Comparison of ENCODE assay signal across 11 mouse cellular contexts in the genomic region with DNA sequence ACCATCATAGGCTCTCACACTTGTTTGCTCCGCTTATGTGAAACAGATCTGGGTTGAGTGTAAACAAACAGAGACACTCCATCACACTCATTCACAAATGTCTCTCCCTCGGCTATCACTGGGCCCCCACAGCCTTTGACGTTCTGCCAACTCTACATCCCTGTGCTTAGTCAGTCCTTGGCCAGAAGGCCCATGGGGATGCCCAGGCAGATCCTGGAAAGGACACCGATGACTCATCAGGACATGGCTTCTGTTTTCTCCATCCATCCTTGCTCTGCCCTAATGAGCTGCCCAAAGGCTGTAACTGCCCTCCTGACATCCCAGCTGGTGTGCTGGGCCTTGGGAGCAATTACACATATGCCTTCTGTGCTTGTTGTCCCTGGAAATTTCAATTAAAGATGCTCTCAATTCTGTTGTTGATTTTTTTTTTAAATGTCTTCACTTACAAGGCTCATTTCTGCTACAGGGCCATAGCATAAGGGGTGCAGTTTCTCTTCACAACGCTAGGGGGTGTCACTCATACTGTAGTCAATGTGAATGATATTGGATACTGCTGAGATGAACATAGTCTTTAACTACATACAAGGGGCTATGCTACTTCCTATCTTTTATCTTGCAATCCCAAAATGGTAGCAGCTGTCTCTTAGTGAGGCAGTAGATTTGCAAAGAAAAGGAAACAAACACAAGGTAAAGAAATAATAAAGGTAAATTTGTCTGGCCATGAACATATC. TPM values are rescaled to one million over a fixed set of nuclear protein-coding genes. Genes with fewer than 3 reads are reported as not detected.
A peak's percentile ranks its signal among the peaks of the same experiment; 100 is the strongest.
DNase-seq lines count a peak whose midpoint lies in the region; ATAC-seq and TF ChIP-seq lines count a peak whose summit lies in the region.
"Had no signal": no experiment of that assay in that cellular context is flagged by ENCODE, and none has a peak within 500 bp of the region (broad histone marks: within the 10 kb centered on the region; RNA-seq: fewer than 3 reads in every experiment).

No protein-coding gene starts in this region.

- H3K79me2 ChIP-seq in liver, adult 2 months (ENCODE audit: control insufficient read depth, insufficient read depth, low read length): no peaks in the 10 kb centered on the region

- H3K4me2 ChIP-seq in forebrain, embryonic 13.5 days: no peak overlapping the region
- no peak overlapping the region for H3K4me2 ChIP-seq in forebrain, embryonic 12.5 days
- H3K4me2 ChIP-seq in liver, embryonic 12.5 days: no peak overlapping the region
- H3K4me2 ChIP-seq: heart, embryonic 15.5 days had no signal

- no peak for TF ChIP-seq CTCF in liver, adult 2 months (IDR thresholded peaks at IDR 0.05; ENCODE audit: low read depth, low read length)
- TF ChIP-seq CTCF in brain, embryonic 14.5 days (IDR thresholded peaks at IDR 0.05; ENCODE audit: borderline replicate concordance, extremely low read depth, insufficient read depth, insufficient read length): no peak

- no peaks in the 10 kb centered on the region for H3K4me1 ChIP-seq in forebrain, embryonic 13.5 days
- H3K4me1 ChIP-seq in forebrain, embryonic 12.5 days: no peaks in the 10 kb centered on the region
- no peaks in the 10 kb centered on the region for H3K4me1 ChIP-seq in liver, adult 2 months (ENCODE audit: control insufficient read depth, insufficient read depth, low read length)
- no peaks in the 10 kb centered on the region for H3K4me1 ChIP-seq in liver, embryonic 12.5 days
- H3K4me1 ChIP-seq: heart, embryonic 15.5 days had no signal

- TF ChIP-seq POLR2A in liver, adult 2 months (IDR thresholded peaks at IDR 0.05; ENCODE audit: extremely low read depth, insufficient read depth, low read length): no peak
- TF ChIP-seq POLR2A in brain, embryonic 14.5 days (IDR thresholded peaks at IDR 0.05; ENCODE audit: borderline replicate concordance, extremely low read depth, insufficient read depth, insufficient read length, poor library complexity, severe bottlenecking): no peak

- ATAC-seq in forebrain, embryonic 13.5 days: peak; percentile 24; the same call in 1 of the 2 replicates
- no peak for ATAC-seq in forebrain, embryonic 12.5 days (ENCODE audit: low FRiP score)
- no peak for ATAC-seq in liver, embryonic 12.5 days
- ATAC-seq: intestine, postnatal 0 days had no signal

- H3K36me3 ChIP-seq in forebrain, embryonic 13.5 days (ENCODE audit: poor library complexity, severe bottlenecking): no peaks in the 10 kb centered on the region
- no peaks in the 10 kb centered on the region for H3K36me3 ChIP-seq in forebrain, embryonic 12.5 days (replicated peaks)
- H3K36me3 ChIP-seq in liver, adult 2 months (ENCODE audit: control insufficient read depth, insufficient read depth, low read length): no peaks in the 10 kb centered on the region
- no peaks in the 10 kb centered on the region for H3K36me3 ChIP-seq in liver, embryonic 12.5 days
- H3K36me3 ChIP-seq: heart, embryonic 15.5 days had no signal

- WGBS in forebrain, embryonic 13.5 days: 67% methylated on average over 5 of the region's 5 CpGs
- WGBS in forebrain, embryonic 12.5 days: 74% methylated on average over 5 of the region's 5 CpGs
- 56% methylated on average over 5 of the region's 5 CpGs for WGBS in liver, adult 2 months
- 60% methylated on average over 5 of the region's 5 CpGs for WGBS in liver, embryonic 12.5 days (ENCODE audit: insufficient replicate concordance)

- no peaks in the 10 kb centered on the region for H3K27me3 ChIP-seq in forebrain, embryonic 13.5 days
- no peaks in the 10 kb centered on the region for H3K27me3 ChIP-seq in forebrain, embryonic 12.5 days
- H3K27me3 ChIP-seq in liver, adult 2 months (ENCODE audit: control insufficient read depth, insufficient read depth, low read length): no peaks in the 10 kb centered on the region
- H3K27me3 ChIP-seq in liver, embryonic 12.5 days (replicated peaks): no peaks in the 10 kb centered on the region
- H3K27me3 ChIP-seq: heart, embryonic 15.5 days had no signal

- no peak overlapping the region for H3K27ac ChIP-seq in forebrain, embryonic 13.5 days
- no peak overlapping the region for H3K27ac ChIP-seq in forebrain, embryonic 12.5 days
- H3K27ac ChIP-seq in liver, adult 2 months (replicated peaks; ENCODE audit: insufficient read depth, low read depth, low read length): no peak overlapping the region
- no peak overlapping the region for H3K27ac ChIP-seq in liver, embryonic 12.5 days
- H3K27ac ChIP-seq: heart, embryonic 15.5 days had no signal

- DNase-seq in liver, adult 2 months (ENCODE audit: extremely low read depth, low read depth, low spot score): peak; percentile 9
- DNase-seq in brain, embryonic 14.5 days (ENCODE audit: low read depth): peak; percentile 51
- DNase-seq in layer of hippocampus, adult 9-11 months: peak; percentile 15
- no peak for DNase-seq in ovary, postnatal 14 days (ENCODE audit: low spot score)
- DNase-seq in embryo, embryonic 9.5 days (ENCODE audit: extremely low spot score): no peak

- no peak overlapping the region for H3K9ac ChIP-seq in forebrain, embryonic 13.5 days
- H3K9ac ChIP-seq in forebrain, embryonic 12.5 days: no peak overlapping the region
- no peak overlapping the region for H3K9ac ChIP-seq in liver, adult 2 months (ENCODE audit: low read depth, low read length)
- no peak overlapping the region for H3K9ac ChIP-seq in liver, embryonic 12.5 days
- H3K9ac ChIP-seq: heart, embryonic 15.5 days had no signal

- H3K9me3 ChIP-seq in forebrain, embryonic 13.5 days (replicated peaks): no peaks in the 10 kb centered on the region
- H3K9me3 ChIP-seq in forebrain, embryonic 12.5 days: no peaks in the 10 kb centered on the region
- H3K9me3 ChIP-seq in liver, embryonic 12.5 days (replicated peaks): no peaks in the 10 kb centered on the region
- H3K9me3 ChIP-seq: heart, embryonic 15.5 days had no signal

- no peak overlapping the region for H3K4me3 ChIP-seq in forebrain, embryonic 13.5 days
- no peak overlapping the region for H3K4me3 ChIP-seq in forebrain, embryonic 12.5 days (replicated peaks)
- no peak overlapping the region for H3K4me3 ChIP-seq in liver, adult 2 months (ENCODE audit: insufficient read depth, low read depth, low read length)
- H3K4me3 ChIP-seq in liver, embryonic 12.5 days: no peak overlapping the region
- H3K4me3 ChIP-seq: heart, embryonic 15.5 days had no signal

RNA-seq across cellular contexts. Expression of a gene that starts 45.5 kb away (rescaled TPM):
- 19.0 and 27.1 TPM in 2 replicates for polyA plus RNA-seq in forebrain, embryonic 13.5 days (2015; fragmentation: Nextera tagmentation; extraction: Ambion mirVana)
- 14.8 and 15.2 TPM in 2 replicates for polyA plus RNA-seq in forebrain, embryonic 12.5 days (2016; fragmentation: Nextera tagmentation; extraction: Ambion mirVana)
- not detected in 2 replicates for total RNA-seq in liver, adult 2 months (2014; rRNA removed)
- polyA plus RNA-seq in liver, adult 2 months (2012; rRNA removed): not detected in 2 replicates
- 0.07 and 0.20 TPM in 2 replicates for polyA plus RNA-seq in liver, embryonic 12.5 days (2016; fragmentation: Nextera tagmentation; extraction: Ambion mirVana)
- polyA plus RNA-seq in brain, embryonic 14.5 days (2012; rRNA removed): 27.0 and 29.5 TPM in 2 replicates
- total RNA-seq: common myeloid progenitor, adult 5-6 weeks had no signal

RNA-seq across cellular contexts. Expression of a gene that starts 51.5 kb away (rescaled TPM):
- polyA plus RNA-seq in forebrain, embryonic 13.5 days (2015; fragmentation: Nextera tagmentation; extraction: Ambion mirVana): 24.7 and 28.5 TPM in 2 replicates
- polyA plus RNA-seq in forebrain, embryonic 12.5 days (2016; fragmentation: Nextera tagmentation; extraction: Ambion mirVana): 25.9 and 26.0 TPM in 2 replicates
- total RNA-seq in liver, adult 2 months (2014; rRNA removed): 0.34 and 0.55 TPM in 2 replicates
- 0.01 and 0.02 TPM in 2 replicates for polyA plus RNA-seq in liver, adult 2 months (2012; rRNA removed)
- polyA plus RNA-seq in liver, embryonic 12.5 days (2016; fragmentation: Nextera tagmentation; extraction: Ambion mirVana): 0.17 and 0.29 TPM in 2 replicates
- 38.2 and 71.3 TPM in 2 replicates for polyA plus RNA-seq in brain, embryonic 14.5 days (2012; rRNA removed)
- total RNA-seq: common myeloid progenitor, adult 5-6 weeks had no signal

Comparison
In these comparisons a context has a peak if more than half of its experiments do, and no peak if none do; other contexts are left out.
1. DNase-seq: peak in liver, adult 2 months (single experiment), brain, embryonic 14.5 days (single experiment) and layer of hippocampus, adult 9-11 months (single experiment); none in ovary, postnatal 14 days (single experiment) and embryo, embryonic 9.5 days (single experiment).
2. RNA of a gene that starts 45.5 kb away (polyA plus RNA-seq): 27.0 to 29.5 TPM in brain, embryonic 14.5 days, 19.0 to 27.1 TPM in forebrain, embryonic 13.5 days and 14.8 to 15.2 TPM in forebrain, embryonic 12.5 days; 0.07 to 0.20 TPM in liver, embryonic 12.5 days and not detected in liver, adult 2 months; every median in the first group is over 10 times any median in the second.
3. RNA of a gene that starts 51.5 kb away (polyA plus RNA-seq): 38.2 to 71.3 TPM in brain, embryonic 14.5 days, 25.9 to 26.0 TPM in forebrain, embryonic 12.5 days and 24.7 to 28.5 TPM in forebrain, embryonic 13.5 days; 0.17 to 0.29 TPM in liver, embryonic 12.5 days and 0.01 to 0.02 TPM in liver, adult 2 months; every median in the first group is over 10 times any median in the second.